In the genomic region with DNA sequence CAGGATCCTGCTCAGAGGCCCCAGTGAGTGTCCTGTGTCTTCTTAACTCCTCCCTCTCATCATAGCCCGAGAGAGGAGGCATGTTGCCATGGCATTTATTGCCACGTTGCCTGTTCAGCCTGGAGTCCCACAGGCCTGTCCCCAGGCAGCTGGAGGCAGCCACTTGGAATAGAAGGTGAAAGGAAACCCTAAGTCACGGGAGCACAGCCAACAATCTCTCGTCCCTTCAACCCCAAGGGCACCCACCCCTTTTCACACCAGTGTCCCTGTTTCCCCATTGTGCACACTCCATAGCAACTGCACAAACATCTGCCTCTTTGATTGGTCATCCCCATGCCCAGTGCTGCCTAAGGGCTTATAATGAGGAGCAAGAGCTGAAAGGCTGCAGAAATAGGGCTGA, we compare ENCODE assay signal across 12 mouse cellular contexts. TPM values are rescaled to one million over a fixed set of nuclear protein-coding genes. Genes with fewer than 3 reads are reported as not detected.
DNase-seq lines count a peak whose midpoint lies in the region; ATAC-seq and TF ChIP-seq lines count a peak whose summit lies in the region.
"Had no signal": no experiment of that assay in that cellular context is flagged by ENCODE, and none has a peak within 500 bp of the region (broad histone marks: within the 10 kb centered on the region; RNA-seq: fewer than 3 reads in every experiment).

No protein-coding gene starts in this region.

- 31% methylated on average over 4 of the region's 4 CpGs for WGBS in lung, embryonic 16.5 days
- WGBS in lung, postnatal 0 days = 35% methylated on average over 4 of the region's 4 CpGs
- 21% methylated on average over 4 of the region's 4 CpGs for WGBS in forebrain, embryonic 11.5 days
- 56% methylated on average over 4 of the region's 4 CpGs for WGBS in heart, embryonic 10.5 days

- no peaks in the 10 kb centered on the region for H3K36me3 ChIP-seq in lung, embryonic 16.5 days (ENCODE audit: control insufficient read depth, insufficient read depth, low read length)
- H3K36me3 ChIP-seq in lung, postnatal 0 days (ENCODE audit: insufficient read depth, low read length) = no peaks in the 10 kb centered on the region
- no peaks in the 10 kb centered on the region for H3K36me3 ChIP-seq in forebrain, embryonic 11.5 days (ENCODE audit: control insufficient read depth, insufficient read depth, low read length)
- H3K36me3 ChIP-seq in heart, embryonic 10.5 days = no peaks in the 10 kb centered on the region

- peak; percentile 27 for ATAC-seq in lung, embryonic 16.5 days (ENCODE audit: low read depth)
- ATAC-seq in lung, postnatal 0 days = no peak
- peak; percentile 70 for ATAC-seq in forebrain, embryonic 11.5 days (replicated peaks; ENCODE audit: low FRiP score)
- no peak for ATAC-seq in activated CD4-positive, CD25-positive, alpha-beta regulatory T cell, adult 4 months

- no peak for TF ChIP-seq CTCF in lung, postnatal 0 days (IDR thresholded peaks at IDR 0.05)

- no peak overlapping the region for H3K4me2 ChIP-seq in lung, embryonic 16.5 days (ENCODE audit: low read depth, low read length)
- no peak overlapping the region for H3K4me2 ChIP-seq in lung, postnatal 0 days (replicated peaks; ENCODE audit: low read depth, low read length)
- no peak overlapping the region for H3K4me2 ChIP-seq in forebrain, embryonic 11.5 days (ENCODE audit: low read depth, low read length, severe bottlenecking)

- H3K9me3 ChIP-seq in lung, embryonic 16.5 days (ENCODE audit: control insufficient read depth, low read length) = no peaks in the 10 kb centered on the region
- H3K9me3 ChIP-seq in lung, postnatal 0 days (ENCODE audit: low read length) = no peaks in the 10 kb centered on the region
- no peaks in the 10 kb centered on the region for H3K9me3 ChIP-seq in forebrain, embryonic 11.5 days (ENCODE audit: control insufficient read depth, low read length)
- H3K9me3 ChIP-seq in heart, embryonic 10.5 days = no peaks in the 10 kb centered on the region

- H3K27ac ChIP-seq in lung, embryonic 16.5 days (ENCODE audit: low read length) = peak overlapping the region; percentile 84
- no peak overlapping the region for H3K27ac ChIP-seq in lung, postnatal 0 days (ENCODE audit: low read length)
- peak overlapping the region; percentile 41; the same call in 1 of the 2 replicates for H3K27ac ChIP-seq in forebrain, embryonic 11.5 days (ENCODE audit: low read depth, low read length)
- H3K27ac ChIP-seq in heart, embryonic 10.5 days = no peak overlapping the region
- H3K27ac ChIP-seq: liver, embryonic 14.5 days had no signal

- DNase-seq in lung, postnatal 0 days (ENCODE audit: low spot score) = no peak
- DNase-seq in forebrain, embryonic 11.5 days (ENCODE audit: low spot score) = peak; percentile 63
- DNase-seq in layer of hippocampus, postnatal 14 days (ENCODE audit: low spot score in 2 of 2) = peak; percentile 41 to 73
- DNase-seq in retina, embryonic 14.5 days (ENCODE audit: low spot score) = peak; percentile 35
- DNase-seq in urinary bladder, postnatal 14 days (ENCODE audit: low spot score) = no peak
- no peak for DNase-seq in heart, embryonic 10.5 days (ENCODE audit: low spot score)
- DNase-seq: cerebellum, postnatal 25 days had no signal

- no peak overlapping the region for H3K4me3 ChIP-seq in lung, embryonic 16.5 days (ENCODE audit: low read length)
- H3K4me3 ChIP-seq in lung, postnatal 0 days (ENCODE audit: low read depth, low read length) = no peak overlapping the region
- H3K4me3 ChIP-seq in forebrain, embryonic 11.5 days (ENCODE audit: low read depth, low read length) = no peak overlapping the region
- no peak overlapping the region for H3K4me3 ChIP-seq in heart, embryonic 10.5 days

- H3K27me3 ChIP-seq in lung, embryonic 16.5 days (ENCODE audit: control insufficient read depth, insufficient read depth, low read depth, low read length) = no peaks in the 10 kb centered on the region
- no peaks in the 10 kb centered on the region for H3K27me3 ChIP-seq in lung, postnatal 0 days (replicated peaks; ENCODE audit: insufficient read depth, low read length)
- H3K27me3 ChIP-seq in forebrain, embryonic 11.5 days (ENCODE audit: control insufficient read depth, insufficient read depth, low read length) = no peaks in the 10 kb centered on the region
- peaks cover 57% of the 10 kb centered on the region for H3K27me3 ChIP-seq in heart, embryonic 10.5 days (ENCODE audit: insufficient read depth, poor library complexity, severe bottlenecking)

- H3K9ac ChIP-seq in lung, embryonic 16.5 days (ENCODE audit: low read length) = no peak overlapping the region
- H3K9ac ChIP-seq in lung, postnatal 0 days (replicated peaks; ENCODE audit: low read depth) = no peak overlapping the region
- H3K9ac ChIP-seq in forebrain, embryonic 11.5 days (ENCODE audit: low read length) = no peak overlapping the region; the same call in 1 of the 2 replicates
- H3K9ac ChIP-seq: liver, embryonic 14.5 days had no signal

- TF ChIP-seq EP300 in lung, postnatal 0 days (IDR thresholded peaks at IDR 0.05) = no peak

- H3K4me1 ChIP-seq in lung, embryonic 16.5 days (replicated peaks; ENCODE audit: control insufficient read depth, insufficient read depth, low read length) = peaks cover 8% of the 10 kb centered on the region
- H3K4me1 ChIP-seq in lung, postnatal 0 days (ENCODE audit: insufficient read depth, low read depth, low read length) = no peaks in the 10 kb centered on the region
- H3K4me1 ChIP-seq in forebrain, embryonic 11.5 days (replicated peaks; ENCODE audit: control insufficient read depth, insufficient read depth, low read length) = peaks cover 17% of the 10 kb centered on the region
- peaks cover 23% of the 10 kb centered on the region for H3K4me1 ChIP-seq in heart, embryonic 10.5 days

RNA-seq across cellular contexts. Expression of a gene that starts 28.8 kb away (rescaled TPM):
- polyA plus RNA-seq in lung, embryonic 16.5 days (2015; fragmentation: Nextera tagmentation; extraction: Ambion mirVana) = 0.69 and 0.87 TPM in 2 replicates
- 0.17 and 0.18 TPM in 2 replicates for polyA plus RNA-seq in lung, postnatal 0 days (2015; fragmentation: Nextera tagmentation; extraction: Ambion mirVana)
- 2.4 and 3.6 TPM in 2 replicates for polyA plus RNA-seq in forebrain, embryonic 11.5 days (2014; fragmentation: Nextera tagmentation; extraction: Ambion mirVana)
- 100 to 1,000 TPM; 303 to 326 TPM for total RNA-seq in layer of hippocampus, postnatal 14 days (2021)
- polyA plus RNA-seq in activated CD4-positive, CD25-positive, alpha-beta regulatory T cell, adult 4 months (2017; shearing (Covaris generic)) = under 1 TPM in 1 of 2 experiments, not detected in 1; 0.15 TPM
- 0.30 and 0.83 TPM in 2 replicates for polyA plus RNA-seq in heart, embryonic 10.5 days (2016; fragmentation: Nextera tagmentation; extraction: Ambion mirVana)
- total RNA-seq: hematopoietic stem cell, adult 5-6 weeks; MEL had no signal

RNA-seq across cellular contexts. Expression of a gene that starts 31.2 kb away (rescaled TPM):
- 0.74 and 1.2 TPM in 2 replicates for polyA plus RNA-seq in lung, embryonic 16.5 days (2015; fragmentation: Nextera tagmentation; extraction: Ambion mirVana)
- polyA plus RNA-seq in lung, postnatal 0 days (2015; fragmentation: Nextera tagmentation; extraction: Ambion mirVana) = 1.6 and 2.5 TPM in 2 replicates
- 0.44 and 0.83 TPM in 2 replicates for polyA plus RNA-seq in forebrain, embryonic 11.5 days (2014; fragmentation: Nextera tagmentation; extraction: Ambion mirVana)
- total RNA-seq in layer of hippocampus, postnatal 14 days (2021) = 1 to 10 TPM in 1 of 2 experiments, under 1 TPM in 1; 0.81 to 1.9 TPM
- 10 to 100 TPM; 79.8 to 85.3 TPM for polyA plus RNA-seq in activated CD4-positive, CD25-positive, alpha-beta regulatory T cell, adult 4 months (2017; shearing (Covaris generic))
- polyA plus RNA-seq in heart, embryonic 10.5 days (2016; fragmentation: Nextera tagmentation; extraction: Ambion mirVana) = 1.00 and 1.1 TPM in 2 replicates
- total RNA-seq: hematopoietic stem cell, adult 5-6 weeks; MEL had no signal

Comparison
In these comparisons a context has a peak if more than half of its experiments do, and no peak if none do; other contexts are left out.
1. ATAC-seq: peak in lung, embryonic 16.5 days (single experiment) and forebrain, embryonic 11.5 days (single experiment); none in lung, postnatal 0 days (single experiment) and activated CD4-positive, CD25-positive, alpha-beta regulatory T cell, adult 4 months (single experiment).
2. H3K27ac ChIP-seq: peak in lung, embryonic 16.5 days (single experiment) and forebrain, embryonic 11.5 days (single experiment); none in lung, postnatal 0 days (single experiment) and heart, embryonic 10.5 days (single experiment).
3. DNase-seq: peak in forebrain, embryonic 11.5 days (single experiment), layer of hippocampus, postnatal 14 days (2 of 2) and retina, embryonic 14.5 days (single experiment); none in lung, postnatal 0 days (single experiment), urinary bladder, postnatal 14 days (single experiment) and heart, embryonic 10.5 days (single experiment).
4. RNA of a gene that starts 31.2 kb away (polyA plus RNA-seq): 79.8 to 85.3 TPM in activated CD4-positive, CD25-positive, alpha-beta regulatory T cell, adult 4 months; 1.6 to 2.5 TPM in lung, postnatal 0 days, 0.74 to 1.2 TPM in lung, embryonic 16.5 days, 1.00 to 1.1 TPM in heart, embryonic 10.5 days and 0.44 to 0.83 TPM in forebrain, embryonic 11.5 days; every median in the first group is over 10 times any median in the second.